ENCODE assay signal across 9 mouse cellular contexts in genomic region chr4:33640576-33641255, GRCm38 (mm10).
DNase-seq lines count a peak whose midpoint lies in the region.
"Had no signal": no experiment of that assay in that cellular context is flagged by ENCODE, and none has a peak within 500 bp of the region (broad histone marks: within the 10 kb centered on the region; RNA-seq: fewer than 3 reads in every experiment).

No protein-coding gene starts in this region.

- 0 out of 2 replicates have a peak overlapping the region, but pooled peaks have one; percentile 55 for H3K27ac ChIP-seq in midbrain, embryonic 10.5 days (replicated peaks)
- H3K27ac ChIP-seq: macrophage had no signal

- H3K36me3 ChIP-seq in midbrain, embryonic 10.5 days = no peaks in the 10 kb centered on the region

- DNase-seq in kidney, adult 18-20 months = peak; percentile 9
- DNase-seq in kidney, postnatal 25 days = no peak
- peak; percentile 50 for DNase-seq in adrenal gland, postnatal 14 days
- DNase-seq in cerebellum, postnatal 25 days = peak; percentile 70 to 83
- DNase-seq in midbrain, embryonic 10.5 days (ENCODE audit: low spot score) = no peak
- no peak for DNase-seq in left cerebral cortex, postnatal 25 days (ENCODE audit: low spot score in 2 of 2)
- no peak for DNase-seq in right cerebral cortex, postnatal 36 days (ENCODE audit: low spot score in 2 of 2)
- DNase-seq in ovary, postnatal 14 days (ENCODE audit: low spot score) = no peak

- H3K4me3 ChIP-seq in midbrain, embryonic 10.5 days = no peak overlapping the region

- 67% methylated on average over 11 of the region's 11 CpGs for WGBS in midbrain, embryonic 10.5 days

- no peaks in the 10 kb centered on the region for H3K27me3 ChIP-seq in midbrain, embryonic 10.5 days (ENCODE audit: low read depth, poor library complexity, severe bottlenecking)

- intact Hi-C loops in left cerebral cortex, postnatal 25 days (cut with DNase I) = no loop called here

- peaks cover 16% of the 10 kb centered on the region for H3K4me1 ChIP-seq in midbrain, embryonic 10.5 days

- H3K9me3 ChIP-seq in midbrain, embryonic 10.5 days (replicated peaks) = no peaks in the 10 kb centered on the region

Comparison
In these comparisons a context has a peak if more than half of its experiments do, and no peak if none do; other contexts are left out.
1. DNase-seq: peak in kidney, adult 18-20 months (single experiment), adrenal gland, postnatal 14 days (single experiment) and cerebellum, postnatal 25 days (2 of 2); none in kidney, postnatal 25 days (0 of 2), midbrain, embryonic 10.5 days (single experiment), left cerebral cortex, postnatal 25 days (0 of 2), right cerebral cortex, postnatal 36 days (0 of 2) and ovary, postnatal 14 days (single experiment).